27 mouse cellular contexts compared by ENCODE assay signal in genomic region chr5:107084431-107084830, GRCm38 (mm10).
"Had no signal": no experiment of that assay in that cellular context is flagged by ENCODE, and none has a peak within 500 bp of the region (broad histone marks: within the 10 kb centered on the region; RNA-seq: fewer than 3 reads in every experiment).

No protein-coding gene starts in this region.

- H3K9me3 ChIP-seq: embryonic facial prominence, embryonic 10.5 days; embryonic facial prominence, embryonic 12.5 days; embryonic facial prominence, embryonic 13.5 days; embryonic facial prominence, embryonic 15.5 days; forebrain, embryonic 10.5 days; forebrain, embryonic 12.5 days; forebrain, embryonic 13.5 days; forebrain, embryonic 15.5 days had no signal

- H3K4me2 ChIP-seq: embryonic facial prominence, embryonic 12.5 days; embryonic facial prominence, embryonic 13.5 days; embryonic facial prominence, embryonic 15.5 days; forebrain, embryonic 12.5 days; forebrain, embryonic 13.5 days; forebrain, embryonic 15.5 days had no signal

- H3K27me3 ChIP-seq: embryonic facial prominence, embryonic 12.5 days; embryonic facial prominence, embryonic 15.5 days had no signal

- ATAC-seq: forebrain, embryonic 13.5 days; forebrain, embryonic 14.5 days; forebrain, embryonic 15.5 days; forebrain, embryonic 16.5 days; forebrain, postnatal 0 days had no signal

- H3K4me3 ChIP-seq: embryonic facial prominence, embryonic 10.5 days; embryonic facial prominence, embryonic 12.5 days; embryonic facial prominence, embryonic 13.5 days; embryonic facial prominence, embryonic 15.5 days; erythroblast, embryonic 14.5 days; forebrain, embryonic 10.5 days; forebrain, embryonic 12.5 days; forebrain, embryonic 13.5 days; forebrain, embryonic 15.5 days; gastrocnemius, adult 2 months; heart, adult 2 months had no signal

- H3K36me3 ChIP-seq: embryonic facial prominence, embryonic 10.5 days; embryonic facial prominence, embryonic 12.5 days; embryonic facial prominence, embryonic 13.5 days; embryonic facial prominence, embryonic 15.5 days; forebrain, embryonic 10.5 days; forebrain, embryonic 12.5 days; forebrain, embryonic 15.5 days had no signal

- H3K27ac ChIP-seq: embryonic facial prominence, embryonic 10.5 days; embryonic facial prominence, embryonic 12.5 days; embryonic facial prominence, embryonic 13.5 days; embryonic facial prominence, embryonic 15.5 days; forebrain, embryonic 10.5 days; forebrain, embryonic 12.5 days; forebrain, embryonic 13.5 days; forebrain, embryonic 15.5 days; gastrocnemius, adult 2 months; heart, adult 2 months had no signal

- DNase-seq: cerebellum, adult 8-10 months; cerebellum, adult 9-10 months; cerebellum, adult 9-11 months; cerebellum, postnatal 10 days; cerebellum, postnatal 14 days; cerebellum, postnatal 25 days; cerebellum, postnatal 36 days; embryo, embryonic 11 days; forebrain, postnatal 0 days; gastrocnemius, adult 2 months; gastrocnemius, postnatal 10 days; gastrocnemius, postnatal 14 days; gastrocnemius, postnatal 25 days; gastrocnemius, postnatal 36 days; heart, adult 18-20 months; heart, adult 2 months had no signal

- H3K9ac ChIP-seq: embryonic facial prominence, embryonic 12.5 days; embryonic facial prominence, embryonic 13.5 days; embryonic facial prominence, embryonic 15.5 days; forebrain, embryonic 12.5 days; forebrain, embryonic 13.5 days; forebrain, embryonic 15.5 days; forebrain, postnatal 0 days had no signal
